Comparison of ENCODE assay signal across 8 mouse cellular contexts in the genomic region with DNA sequence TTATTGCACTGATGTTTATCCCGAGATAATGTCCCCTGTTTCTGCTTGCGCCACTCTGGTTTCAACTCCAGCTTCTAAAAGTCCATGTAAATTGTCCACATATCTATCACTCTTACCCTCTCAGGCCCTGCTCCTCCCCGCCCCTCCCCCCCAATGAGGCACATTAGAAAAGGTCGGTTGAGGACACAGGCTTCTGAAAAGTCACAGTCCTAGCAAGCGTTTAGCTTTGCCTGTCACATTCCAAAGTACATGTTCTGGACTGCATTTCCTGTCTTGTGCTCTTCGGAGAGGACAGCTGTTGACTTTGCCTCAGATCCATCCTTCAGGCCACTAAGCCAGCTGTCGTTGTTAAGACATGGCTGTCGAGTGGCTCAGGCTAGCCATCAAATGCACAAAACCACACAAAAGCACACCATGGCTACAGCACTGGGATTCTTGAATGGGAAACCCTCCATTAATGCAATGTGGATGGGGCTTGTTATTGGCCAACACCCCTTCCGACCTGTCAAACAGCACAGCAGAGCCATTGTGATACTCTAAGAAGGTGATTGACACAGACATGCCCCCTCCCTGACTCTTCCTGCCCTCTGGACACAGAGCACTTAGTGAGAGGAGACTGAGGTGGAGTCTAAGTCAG. TPM values are rescaled to one million over a fixed set of nuclear protein-coding genes. Genes with fewer than 3 reads are reported as not detected.
A peak's percentile ranks its signal among the peaks of the same experiment; 100 is the strongest.
DNase-seq lines count a peak whose midpoint lies in the region; ATAC-seq lines count a peak whose summit lies in the region.
"Had no signal": no experiment of that assay in that cellular context is flagged by ENCODE, and none has a peak within 500 bp of the region (broad histone marks: within the 10 kb centered on the region; RNA-seq: fewer than 3 reads in every experiment).

No protein-coding gene starts in this region.

- peak overlapping the region; percentile 44; the same call in 1 of the 2 replicates for H3K27ac ChIP-seq in embryonic facial prominence, embryonic 15.5 days (replicated peaks)
- no peak overlapping the region for H3K27ac ChIP-seq in hindbrain, embryonic 12.5 days
- H3K27ac ChIP-seq in liver, embryonic 11.5 days (ENCODE audit: low read depth, low read length), result no peak overlapping the region
- no peak overlapping the region for H3K27ac ChIP-seq in neural tube, embryonic 15.5 days (replicated peaks)

- H3K4me1 ChIP-seq in embryonic facial prominence, embryonic 15.5 days, result peaks cover 14% of the 10 kb centered on the region
- H3K4me1 ChIP-seq in hindbrain, embryonic 12.5 days, result peaks cover 17% of the 10 kb centered on the region
- H3K4me1 ChIP-seq in liver, embryonic 11.5 days (replicated peaks; ENCODE audit: control insufficient read depth, insufficient read depth, low read length), result peaks cover 3% of the 10 kb centered on the region; the same call in 1 of the 2 replicates
- H3K4me1 ChIP-seq in neural tube, embryonic 15.5 days, result peaks cover 19% of the 10 kb centered on the region

- 26% methylated on average over 9 of the region's 9 CpGs for WGBS in embryonic facial prominence, embryonic 15.5 days
- WGBS in hindbrain, embryonic 12.5 days, result 45% methylated on average over 9 of the region's 9 CpGs
- 49% methylated on average over 9 of the region's 9 CpGs for WGBS in liver, embryonic 11.5 days
- WGBS in neural tube, embryonic 15.5 days, result 55% methylated on average over 9 of the region's 9 CpGs

- H3K9me3 ChIP-seq in embryonic facial prominence, embryonic 15.5 days (replicated peaks), result no peaks in the 10 kb centered on the region
- H3K9me3 ChIP-seq in hindbrain, embryonic 12.5 days (replicated peaks), result no peaks in the 10 kb centered on the region
- no peaks in the 10 kb centered on the region for H3K9me3 ChIP-seq in liver, embryonic 11.5 days (ENCODE audit: control insufficient read depth, low read length)
- H3K9me3 ChIP-seq in neural tube, embryonic 15.5 days (replicated peaks), result no peaks in the 10 kb centered on the region

- no peaks in the 10 kb centered on the region for H3K27me3 ChIP-seq in embryonic facial prominence, embryonic 15.5 days
- H3K27me3 ChIP-seq in hindbrain, embryonic 12.5 days, result peaks cover 3% of the 10 kb centered on the region; the same call in 1 of the 2 replicates
- no peaks in the 10 kb centered on the region for H3K27me3 ChIP-seq in liver, embryonic 11.5 days (replicated peaks; ENCODE audit: control insufficient read depth, insufficient read depth, low read length)
- no peaks in the 10 kb centered on the region for H3K27me3 ChIP-seq in neural tube, embryonic 15.5 days (replicated peaks)

- H3K4me3 ChIP-seq in embryonic facial prominence, embryonic 15.5 days (replicated peaks), result peak overlapping the region; percentile 11; the same call in 1 of the 2 replicates
- no peak overlapping the region for H3K4me3 ChIP-seq in hindbrain, embryonic 12.5 days
- no peak overlapping the region for H3K4me3 ChIP-seq in liver, embryonic 11.5 days (ENCODE audit: low read depth, low read length)
- H3K4me3 ChIP-seq in neural tube, embryonic 15.5 days (replicated peaks), result no peak overlapping the region

- H3K4me2 ChIP-seq in embryonic facial prominence, embryonic 15.5 days (replicated peaks), result peak overlapping the region; percentile 48
- H3K4me2 ChIP-seq in hindbrain, embryonic 12.5 days (replicated peaks), result peak overlapping the region; percentile 40
- H3K4me2 ChIP-seq in liver, embryonic 11.5 days, result peak overlapping the region; percentile 30; the same call in 1 of the 2 replicates
- H3K4me2 ChIP-seq in neural tube, embryonic 15.5 days, result peak overlapping the region; percentile 46

- no peaks in the 10 kb centered on the region for H3K36me3 ChIP-seq in embryonic facial prominence, embryonic 15.5 days
- no peaks in the 10 kb centered on the region for H3K36me3 ChIP-seq in hindbrain, embryonic 12.5 days
- H3K36me3 ChIP-seq in liver, embryonic 11.5 days (ENCODE audit: control insufficient read depth, insufficient read depth, low read length), result no peaks in the 10 kb centered on the region
- no peaks in the 10 kb centered on the region for H3K36me3 ChIP-seq in neural tube, embryonic 15.5 days

- ATAC-seq in embryonic facial prominence, embryonic 15.5 days (ENCODE audit: insufficient number of reproducible peaks, low FRiP score, low TSS enrichment, low read depth), result peak; percentile 51; the same call in 1 of the 2 replicates
- ATAC-seq in hindbrain, embryonic 12.5 days (ENCODE audit: low FRiP score), result peak; percentile 24; the same call in 1 of the 2 replicates
- ATAC-seq in liver, embryonic 11.5 days (replicated peaks; ENCODE audit: low FRiP score), result no peak; the same call in 1 of the 2 replicates
- no peak for ATAC-seq in neural tube, embryonic 15.5 days (ENCODE audit: low FRiP score)

- H3K9ac ChIP-seq in embryonic facial prominence, embryonic 15.5 days, result no peak overlapping the region
- no peak overlapping the region for H3K9ac ChIP-seq in hindbrain, embryonic 12.5 days
- H3K9ac ChIP-seq in liver, embryonic 11.5 days (ENCODE audit: low read depth, low read length), result no peak overlapping the region
- no peak overlapping the region for H3K9ac ChIP-seq in neural tube, embryonic 15.5 days (replicated peaks)

- DNase-seq in liver, embryonic 11.5 days (ENCODE audit: low spot score), result no peak
- DNase-seq in c-Kit-positive CD71-positive TER-119-positive erythroid progenitor cells, embryonic 14.5 days (ENCODE audit: low spot score), result no peak
- no peak for DNase-seq in adrenal gland, adult 8-10 months
- no peak for DNase-seq in gastrocnemius, postnatal 14 days

- intact Hi-C loops in gastrocnemius, postnatal 14 days (cut with DNase I; ENCODE audit: low total_unique reads), result no loop called here

RNA-seq across cellular contexts. Expression of a gene that starts 12.2 kb away (rescaled TPM):
- 5.2 and 7.5 TPM in 2 replicates for polyA plus RNA-seq in embryonic facial prominence, embryonic 15.5 days (2015; fragmentation: Nextera tagmentation; extraction: Ambion mirVana)
- polyA plus RNA-seq in hindbrain, embryonic 12.5 days (2016; fragmentation: Nextera tagmentation; extraction: Ambion mirVana), result not detected in 2 replicates
- not detected in 2 replicates for polyA plus RNA-seq in liver, embryonic 11.5 days (2014; fragmentation: Nextera tagmentation; extraction: Ambion mirVana)
- 0.08 TPM in 1 of 2 replicates, not detected in the other for polyA plus RNA-seq in neural tube, embryonic 15.5 days (2015; fragmentation: Nextera tagmentation; extraction: Ambion mirVana)
- total RNA-seq in adrenal gland, adult 8-10 months (2022), result not detected
- not detected for total RNA-seq in gastrocnemius, postnatal 14 days (2021)
- polyA plus RNA-seq: spleen, adult 2 months had no signal

Comparison
In these comparisons a context has a peak if more than half of its experiments do, and no peak if none do; other contexts are left out.
1. ATAC-seq: peak in embryonic facial prominence, embryonic 15.5 days (single experiment) and hindbrain, embryonic 12.5 days (single experiment); none in liver, embryonic 11.5 days (single experiment) and neural tube, embryonic 15.5 days (single experiment).
2. Peak in every context shown above with its lines, with median percentiles within 50 percentile points of each other: H3K4me2 ChIP-seq.